Mouse (Mus musculus): ENCODE results near the gene Mymx. TPM values are rescaled to one million over a fixed set of nuclear protein-coding genes. Genes with fewer than 3 reads are reported as not detected.

Mymx gene
- total RNA-seq, 2 experiments from 2014 or later: 0.57 to 1.9 TPM

DNA sequence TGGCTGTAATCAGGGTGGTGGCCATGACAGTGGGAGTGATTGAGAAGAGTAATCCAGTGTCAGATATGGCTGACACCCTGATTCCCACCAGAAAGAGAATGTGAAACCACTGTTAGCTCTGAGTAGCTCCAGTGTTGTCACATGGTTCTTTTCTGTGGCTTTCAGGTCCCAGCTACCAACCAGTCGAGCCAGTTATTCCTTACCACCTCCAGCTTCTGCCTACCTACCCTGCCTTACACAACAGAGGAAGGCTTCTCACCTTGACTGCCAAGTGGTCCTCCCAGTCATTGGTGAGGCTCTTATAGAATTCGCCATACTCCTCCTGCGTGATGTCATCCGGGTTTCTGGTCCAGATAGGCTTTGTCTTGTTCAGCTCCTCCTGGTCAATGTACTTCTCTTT lies 31.9 kb downstream of the Mymx start:
- DNase-seq: no peak

- DNase-seq: no peak
Observed at GRCm38 (mm10) chr17:45568990-45569389, 32.9 kb downstream of the Mymx start.

GRCm38 (mm10) chr17:45567162-45567601 lies 34.7 kb downstream of the Mymx start:
- peak; percentile 68 for DNase-seq

DNA sequence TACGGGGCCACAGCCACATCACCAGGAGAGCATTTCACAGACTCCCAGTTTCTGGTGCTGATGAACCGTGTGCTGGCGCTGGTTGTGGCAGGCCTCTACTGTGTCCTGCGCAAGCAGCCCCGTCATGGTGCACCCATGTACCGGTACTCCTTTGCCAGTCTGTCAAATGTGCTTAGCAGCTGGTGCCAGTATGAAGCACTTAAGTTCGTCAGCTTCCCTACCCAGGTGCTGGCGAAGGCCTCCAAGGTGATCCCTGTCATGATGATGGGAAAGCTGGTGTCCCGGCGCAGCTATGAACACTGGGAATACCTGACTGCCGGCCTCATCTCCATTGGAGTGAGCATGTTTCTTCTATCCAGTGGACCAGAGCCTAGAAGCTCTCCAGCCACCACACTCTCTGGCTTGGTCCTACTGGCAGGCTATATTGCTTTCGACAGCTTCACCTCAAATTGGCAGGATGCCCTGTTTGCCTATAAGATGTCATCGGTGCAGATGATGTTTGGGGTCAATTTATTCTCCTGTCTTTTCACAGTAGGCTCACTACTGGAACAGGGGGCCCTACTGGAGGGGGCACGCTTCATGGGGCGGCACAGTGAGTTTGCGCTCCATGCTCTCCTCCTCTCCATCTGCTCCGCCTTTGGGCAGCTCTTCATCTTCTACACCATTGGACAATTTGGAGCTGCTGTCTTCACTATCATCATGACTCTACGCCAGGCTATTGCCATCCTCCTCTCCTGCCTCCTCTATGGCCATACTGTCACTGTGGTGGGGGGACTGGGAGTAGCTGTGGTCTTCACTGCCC lies 35.3 kb downstream of the Mymx start:
- no peak for DNase-seq

DNA sequence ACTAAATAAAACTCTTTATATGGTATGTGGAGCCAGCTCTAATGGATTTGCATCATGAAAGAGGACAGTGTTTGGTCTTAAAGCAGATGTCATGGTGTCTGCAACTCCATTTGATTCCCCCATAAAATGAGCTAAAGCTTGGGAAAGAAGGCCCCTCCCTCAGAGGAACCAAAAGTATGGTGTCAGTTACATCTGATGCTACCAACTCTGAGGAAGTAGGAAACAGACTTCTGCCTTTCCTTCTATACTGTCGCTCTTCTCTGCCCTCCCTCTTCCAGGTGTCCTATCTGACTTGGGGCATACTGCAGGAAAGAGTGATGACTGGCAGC lies 35.9 kb downstream of the Mymx start:
- DNase-seq: no peak

- DNase-seq: no peak
Observed at GRCm38 (mm10) chr17:45565103-45565502, 36.8 kb downstream of the Mymx start.

DNA sequence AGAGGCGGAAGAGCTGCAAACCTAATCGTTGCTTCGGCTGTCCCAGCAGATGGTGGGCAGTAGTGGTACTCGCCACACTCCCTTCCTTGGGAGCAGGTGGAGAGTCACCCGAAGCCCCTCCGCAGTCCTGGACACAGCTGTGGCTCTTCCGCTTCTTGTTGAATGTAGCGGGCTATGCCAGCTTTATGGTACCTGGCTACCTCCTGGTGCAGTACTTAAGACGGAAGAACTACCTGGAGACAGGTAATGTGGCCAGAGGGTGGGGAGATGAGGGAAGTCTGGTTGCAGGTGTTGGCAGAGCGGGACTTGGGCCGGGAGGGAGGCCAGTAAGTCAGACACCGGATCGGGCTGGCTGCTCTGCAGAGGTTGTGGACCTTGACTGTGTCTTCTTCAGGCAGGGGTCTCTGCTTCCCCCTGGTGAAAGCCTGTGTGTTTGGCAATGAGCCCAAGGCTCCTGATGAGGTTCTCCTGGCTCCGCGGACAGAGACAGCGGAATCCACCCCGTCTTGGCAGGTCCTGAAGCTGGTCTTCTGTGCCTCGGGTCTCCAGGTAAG lies 37.3 kb downstream of the Mymx start:
- no peak for DNase-seq

- peak; percentile 98 for DNase-seq
Observed at GRCm38 (mm10) chr17:45563655-45564530, 38.0 kb downstream of the Mymx start, which contains the start of gene Slc35b2. Gene Slc35b2, plus strand, starts transcription at chr17:45563874.

DNA sequence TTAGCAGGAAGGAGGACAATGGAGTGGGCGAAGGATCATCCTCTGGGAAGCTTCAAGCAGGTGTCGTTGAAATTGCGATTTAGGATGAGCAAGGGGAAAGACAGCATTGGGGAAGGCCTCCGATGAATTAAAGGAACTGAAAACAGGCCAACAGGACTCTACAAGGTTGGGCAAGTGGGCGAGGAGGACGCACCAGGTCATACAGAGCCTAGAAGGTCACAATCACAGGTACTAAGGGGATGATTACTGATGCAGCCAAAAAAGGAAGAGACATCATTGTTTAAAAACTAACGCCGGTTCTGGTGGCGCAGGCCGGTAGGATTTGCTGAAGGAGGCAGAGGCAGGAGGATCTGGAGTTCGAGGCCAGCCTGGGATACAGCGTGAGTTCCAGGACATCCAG lies 38.7 kb downstream of the Mymx start:
- no peak for DNase-seq

DNA sequence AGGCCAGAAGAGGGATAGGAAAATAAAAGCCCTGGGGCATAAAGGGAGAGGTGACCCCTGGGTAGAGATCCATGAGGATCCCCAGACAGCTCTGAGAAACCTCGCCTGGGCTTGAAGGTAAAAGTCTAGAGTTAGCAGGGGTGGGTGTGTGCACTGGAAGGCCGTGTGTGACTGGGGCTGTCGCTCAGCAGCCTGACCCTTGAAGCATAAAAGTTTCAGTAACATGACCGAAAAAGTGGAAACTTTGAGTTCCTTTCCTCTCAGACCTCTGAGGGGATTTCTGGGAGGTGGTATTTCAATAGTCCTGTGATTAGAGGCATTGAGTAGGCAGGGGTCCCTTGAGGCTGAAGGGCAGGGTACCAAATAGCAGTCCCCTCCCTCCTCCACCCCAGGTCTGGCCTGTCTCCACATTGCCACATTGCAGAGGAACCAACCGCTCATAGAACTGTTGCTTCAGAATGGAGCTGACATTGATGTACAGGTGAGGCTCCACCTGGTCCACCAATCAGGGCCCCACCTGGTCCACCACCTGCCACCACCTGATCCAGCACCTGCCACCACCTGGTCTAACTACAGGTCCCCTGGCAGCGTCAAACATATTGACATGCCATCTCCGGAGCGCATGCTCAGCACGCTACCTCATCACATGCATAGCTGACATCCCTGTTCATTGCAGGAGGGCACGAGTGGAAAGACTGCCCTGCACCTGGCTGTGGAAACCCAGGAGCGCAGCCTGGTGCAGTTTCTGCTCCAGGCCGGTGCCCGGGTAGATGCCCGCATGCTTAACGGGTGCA lies 42.0 kb downstream of the Mymx start:
- no peak for DNase-seq

DNA sequence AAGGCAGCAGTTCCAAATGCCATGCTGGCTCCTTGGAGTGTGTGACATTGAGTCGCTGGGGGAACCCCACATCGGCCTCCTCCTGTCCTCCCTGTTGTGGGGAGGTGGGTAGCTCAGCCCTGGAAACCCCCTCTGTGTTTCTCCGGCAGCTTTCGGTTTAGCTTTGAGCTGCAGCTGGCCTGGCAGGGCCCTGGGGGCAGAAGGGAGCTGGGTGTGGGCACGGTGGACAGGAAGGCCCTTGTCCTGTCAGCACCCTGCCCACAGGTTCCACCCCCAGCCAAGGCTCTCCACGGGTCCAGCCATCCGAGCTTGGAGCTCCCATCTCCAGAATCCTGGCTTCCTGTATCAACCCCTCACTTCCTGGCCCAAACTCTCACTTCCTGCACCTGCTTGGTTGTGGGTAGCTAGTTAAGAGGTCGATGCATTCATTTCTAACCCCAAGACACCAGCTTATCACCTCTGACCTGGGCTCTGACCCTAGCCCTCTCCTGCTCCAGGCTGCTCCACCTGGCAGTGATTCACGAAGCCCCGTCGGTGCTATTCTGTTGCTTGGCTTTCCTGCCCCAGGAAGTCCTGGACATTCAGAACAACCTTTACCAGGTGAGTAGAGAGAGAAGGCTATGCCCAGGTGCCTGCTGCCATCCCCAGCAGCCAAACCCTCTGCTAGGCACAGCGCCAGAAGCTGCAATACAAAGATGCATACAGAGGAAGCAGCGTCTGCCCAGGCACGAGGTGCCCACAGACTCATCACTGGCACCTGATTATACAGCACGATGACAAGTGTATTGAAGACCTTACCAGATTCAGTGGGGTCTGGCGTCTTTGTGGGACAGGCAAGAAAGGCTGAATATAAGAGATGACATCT lies 43.7 kb downstream of the Mymx start:
- no peak for DNase-seq

- DNase-seq: no peak
Observed at GRCm38 (mm10) chr17:45557246-45557824, 44.6 kb downstream of the Mymx start.

DNA sequence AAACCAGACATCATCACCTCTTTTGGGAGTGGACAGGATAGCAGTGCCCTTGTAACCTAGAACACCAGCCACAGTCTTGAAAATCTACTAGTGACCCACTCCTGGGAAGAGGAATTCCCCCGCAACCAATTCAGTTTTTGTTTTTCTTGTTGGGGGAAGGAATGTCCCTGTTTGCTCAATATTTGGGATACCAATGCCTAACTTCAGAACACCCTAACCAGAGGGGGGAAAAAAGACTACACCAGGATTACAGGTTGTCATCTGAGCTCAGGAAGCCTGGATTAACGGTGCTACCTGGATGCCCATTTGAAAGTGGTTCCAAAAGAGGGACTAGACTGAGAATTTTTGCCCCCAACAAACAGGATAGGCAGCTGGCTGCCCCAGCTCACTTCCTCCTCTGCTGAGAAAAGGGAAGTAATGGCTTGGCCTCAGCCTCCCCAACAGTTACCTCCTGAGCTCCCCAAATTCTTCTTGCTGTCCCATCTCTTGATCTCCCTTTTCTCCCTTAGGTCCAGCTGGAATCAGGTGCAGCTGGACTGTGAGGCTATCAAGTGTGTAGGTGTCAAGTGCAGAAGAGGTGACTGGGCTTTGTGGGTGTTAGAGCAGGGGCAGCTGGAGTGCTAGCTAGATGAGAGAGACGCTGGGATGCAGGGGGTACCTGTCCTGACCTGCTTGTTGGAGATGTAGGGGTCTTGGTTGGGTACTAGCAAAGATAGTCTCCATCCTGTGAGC lies 45.2 kb downstream of the Mymx start:
- no peak for DNase-seq

DNA sequence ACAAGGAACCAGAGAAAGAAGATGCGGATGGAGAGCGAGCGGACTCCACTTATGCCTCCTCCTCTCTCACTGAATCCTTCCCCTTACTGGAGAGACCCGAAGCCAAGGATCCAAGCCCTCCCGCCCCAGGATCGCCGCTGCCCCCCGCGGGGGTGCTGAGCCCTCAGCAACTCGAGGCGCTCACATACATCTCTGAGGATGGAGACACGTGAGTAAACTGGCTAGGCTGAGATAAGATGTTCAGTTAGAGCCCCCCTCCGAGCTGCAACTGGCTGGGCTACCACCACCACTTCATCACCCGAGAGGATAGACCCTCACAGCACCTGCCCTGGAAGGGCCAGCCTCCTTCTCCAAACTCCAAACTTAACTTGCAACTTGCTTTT lies 45.8 kb downstream of the Mymx start:
- DNase-seq: no peak

DNA sequence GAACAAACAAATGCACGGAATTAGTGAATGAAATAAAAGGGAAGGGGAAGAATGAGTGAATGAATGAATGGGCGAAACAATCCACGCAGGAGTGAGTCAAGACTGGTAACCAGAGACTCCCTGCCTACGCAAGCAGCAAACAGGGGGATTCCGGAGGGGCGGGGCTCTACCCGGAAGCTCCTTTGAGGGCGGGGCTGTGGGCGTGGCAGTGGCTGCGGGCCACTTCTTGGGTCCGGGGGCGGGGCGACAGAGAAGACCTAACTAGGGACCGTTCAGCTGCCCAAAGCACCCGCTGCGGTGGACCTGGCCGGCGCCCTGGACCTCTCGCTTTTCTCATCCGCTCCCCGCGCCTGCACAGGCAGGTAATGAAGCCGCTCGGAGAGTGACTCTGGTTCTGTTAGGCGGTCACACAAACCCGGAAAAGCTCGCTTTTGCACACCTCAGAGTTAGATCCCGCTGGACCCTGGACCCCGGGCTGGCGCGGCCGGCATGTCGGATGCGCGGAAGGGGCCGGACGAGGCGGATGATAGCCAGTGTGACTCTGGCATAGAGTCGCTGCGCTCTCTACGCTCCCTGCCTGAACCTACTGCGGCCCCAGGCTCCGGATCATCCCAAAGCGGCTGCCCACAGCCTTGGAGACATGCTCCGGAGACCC lies 46.3 kb downstream of the Mymx start, which contains the start of gene Nfkbie:
Gene Nfkbie, plus strand, starts transcription at position 252 of the 655 bp plus-strand sequence.
- peak; percentile 98 for DNase-seq

- no peak for DNase-seq
Observed at GRCm38 (mm10) chr17:45554420-45554819, 47.5 kb downstream of the Mymx start.

DNA sequence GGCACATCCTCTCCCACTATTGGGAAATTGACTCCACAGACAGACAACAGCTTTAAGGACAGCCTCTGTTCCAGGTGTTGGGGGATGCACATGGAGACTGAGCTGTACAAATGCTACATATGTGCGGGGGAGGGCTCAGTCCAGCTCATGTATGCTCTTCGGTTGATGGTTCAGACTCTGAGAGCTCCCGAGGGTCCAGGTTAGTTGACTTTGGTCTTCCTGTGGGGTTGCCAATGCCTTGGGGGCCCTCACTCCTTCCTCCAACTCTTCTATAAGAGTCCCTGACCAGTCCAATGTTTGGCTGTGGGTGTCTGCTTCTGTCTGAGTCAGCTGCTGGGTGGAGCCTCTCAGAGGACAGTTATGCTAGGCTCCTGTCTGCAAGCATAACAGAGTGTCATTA lies 48.8 kb downstream of the Mymx start:
- DNase-seq: no peak

- DNase-seq: peak; percentile 86
Observed at GRCm38 (mm10) chr17:45551816-45552451, 50.0 kb downstream of the Mymx start.

DNA sequence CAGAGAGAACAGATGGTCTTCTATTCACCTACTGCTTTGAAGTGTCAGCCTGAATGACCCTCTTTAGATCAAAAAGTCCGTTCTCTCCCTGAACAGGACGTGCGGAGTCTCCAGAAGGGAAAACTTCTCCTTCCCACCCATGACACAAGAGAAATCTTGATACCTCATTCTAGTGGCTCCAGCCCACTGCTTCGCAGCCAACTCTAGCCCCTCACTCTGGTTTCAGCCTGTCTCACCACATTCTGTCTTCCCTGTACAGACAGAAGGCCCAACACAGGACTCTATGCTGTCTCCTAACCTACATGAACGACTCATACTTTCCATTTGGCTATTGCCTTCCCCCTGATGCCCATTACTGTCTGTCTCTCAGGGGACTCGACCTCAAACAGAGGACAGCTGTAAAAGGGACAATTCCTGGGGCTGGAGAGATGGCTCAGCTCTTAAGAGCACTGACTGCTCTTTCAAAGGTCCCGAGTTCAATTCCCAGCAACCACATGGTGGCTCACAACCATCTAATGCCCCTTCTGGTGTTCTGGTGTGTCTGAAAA lies 50.6 kb downstream of the Mymx start:
- no peak for DNase-seq

Measured in adrenal gland, postnatal 10 days (tissue).